Comparison of ENCODE assay signal across 15 mouse cellular contexts in the genomic region with DNA sequence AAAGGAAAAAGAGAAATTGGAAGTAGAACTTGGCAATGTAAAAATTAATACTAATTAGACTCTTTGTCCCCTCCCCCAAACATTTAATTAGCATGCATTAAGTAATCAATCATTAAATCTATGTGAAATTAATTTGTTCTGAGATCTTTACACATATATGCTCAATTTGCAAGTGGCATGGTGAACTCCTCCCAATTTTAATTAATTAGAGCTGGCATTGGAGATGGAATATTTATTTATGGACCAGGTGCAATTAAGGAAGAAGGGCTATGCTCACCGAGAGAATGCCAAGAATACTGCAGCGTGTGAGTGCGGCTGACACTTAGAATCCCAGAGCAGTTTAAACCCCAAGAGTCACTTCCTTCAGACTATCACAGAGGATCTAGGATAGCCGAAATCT.
"Had no signal": no experiment of that assay in that cellular context is flagged by ENCODE, and none has a peak within 500 bp of the region (broad histone marks: within the 10 kb centered on the region; RNA-seq: fewer than 3 reads in every experiment).

No protein-coding gene starts in this region.

- H3K9me3 ChIP-seq: neural tube, embryonic 15.5 days; stomach, embryonic 15.5 days had no signal

- H3K4me2 ChIP-seq: stomach, embryonic 15.5 days had no signal

- H3K27ac ChIP-seq: neural tube, embryonic 15.5 days; stomach, embryonic 15.5 days; stomach, postnatal 0 days had no signal

- H3K9ac ChIP-seq: neural tube, embryonic 15.5 days; stomach, embryonic 15.5 days had no signal

- H3K4me1 ChIP-seq: stomach, embryonic 15.5 days had no signal

- H3K27me3 ChIP-seq: stomach, embryonic 15.5 days had no signal

- H3K4me3 ChIP-seq: neural tube, embryonic 15.5 days; stomach, embryonic 15.5 days had no signal

- DNase-seq: retina, postnatal 1 day; right cerebral cortex, adult 18-20 months; right cerebral cortex, postnatal 14 days; right cerebral cortex, postnatal 25 days; right cerebral cortex, postnatal 4 days; spleen, adult 18-20 months; thymus, adult 18-20 months; thymus, adult 2 months; thymus, postnatal 14 days; thymus, postnatal 25 days; thymus, postnatal 36 days; thymus, postnatal 4 days had no signal

- H3K36me3 ChIP-seq: neural tube, embryonic 15.5 days; stomach, embryonic 15.5 days had no signal
